Mouse (Mus musculus) liver, embryonic 14.5 days (tissue): ENCODE data around the gene Cul4b.

ENCODE experiments used
- CTCF ChIP-seq: IDR thresholded peaks from 2 replicates; pipeline ENCODE4 v1.5.1; 2016; ENCODE audit warnings: antibody characterized with exemption, low read depth, control low read depth
- EP300 ChIP-seq: IDR thresholded peaks from 2 replicates; pipeline ENCODE4 v1.6.1; 2016; ENCODE audit warnings: antibody characterized with exemption, low read depth

- TF ChIP-seq CTCF (no peak), EP300 (peak; percentile 57)
These were observed 13.8 kb upstream of the Cul4b start for GRCm38 (mm10) chrX:38589827-38590226.
